7 mouse cellular contexts compared by ENCODE assay signal in the genomic region with DNA sequence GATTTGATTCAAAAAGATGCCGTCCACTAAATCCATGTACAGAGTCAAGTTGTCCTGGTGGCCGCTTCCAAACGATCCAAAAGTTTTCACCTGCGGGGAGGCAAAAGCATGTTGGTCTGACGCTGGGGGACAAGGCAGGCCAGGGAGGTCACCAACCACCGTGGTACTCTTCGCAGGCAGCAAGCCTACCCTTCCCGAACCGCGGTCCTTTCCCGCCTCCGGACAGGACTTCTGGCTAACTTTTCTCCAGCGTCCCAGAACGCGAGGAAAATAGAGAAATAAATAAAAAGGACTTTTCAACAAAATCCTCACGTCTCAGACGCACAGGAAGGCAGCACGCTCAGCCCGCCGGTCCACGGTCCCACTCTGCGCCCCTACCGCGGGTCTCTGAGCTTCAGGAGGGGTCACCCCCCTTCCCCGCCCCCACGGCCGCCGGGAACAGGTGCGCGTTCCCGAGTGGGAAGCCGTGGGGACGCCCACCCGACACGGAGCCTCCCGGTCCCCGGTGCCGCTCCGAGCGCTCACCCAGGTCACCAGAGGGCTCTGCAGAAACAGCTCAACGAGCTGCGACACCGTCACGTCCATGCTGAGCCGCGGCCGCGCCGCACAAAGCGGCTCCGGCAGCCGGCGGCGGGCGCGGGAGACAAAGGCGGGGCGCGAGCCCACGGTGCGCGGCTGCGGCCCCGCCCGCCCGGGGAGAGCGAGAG. TPM values are rescaled to one million over a fixed set of nuclear protein-coding genes. Genes with fewer than 3 reads are reported as not detected.
DNase-seq lines count a peak whose midpoint lies in the region; ATAC-seq and TF ChIP-seq lines count a peak whose summit lies in the region.

No protein-coding gene starts in this region.

- WGBS in lung, adult 2 months = under 1% methylated on average over 47 of the region's 67 CpGs
- WGBS in embryonic facial prominence, embryonic 11.5 days = under 1% methylated on average over 64 of the region's 67 CpGs
- WGBS in heart, embryonic 16.5 days = 1% methylated on average over 67 of the region's 67 CpGs
- WGBS in liver, embryonic 16.5 days (ENCODE audit: insufficient replicate concordance) = under 1% methylated on average over 57 of the region's 67 CpGs

- peak; percentile 46; the same call in 1 of the 2 replicates for TF ChIP-seq POLR2A in lung, adult 2 months (IDR thresholded peaks at IDR 0.05; ENCODE audit: borderline replicate concordance, extremely low read depth, low read depth, low read length)

- H3K4me3 ChIP-seq in lung, adult 2 months (replicated peaks; ENCODE audit: extremely low read depth, low read depth, low read length) = peak overlapping the region; percentile 72
- H3K4me3 ChIP-seq in embryonic facial prominence, embryonic 11.5 days (ENCODE audit: low read depth, low read length) = peak overlapping the region; percentile 58
- peak overlapping the region; percentile 84 for H3K4me3 ChIP-seq in heart, embryonic 16.5 days (ENCODE audit: low read length)
- peak overlapping the region; percentile 87 for H3K4me3 ChIP-seq in liver, embryonic 16.5 days (ENCODE audit: low read depth, low read length)

- H3K9me3 ChIP-seq in embryonic facial prominence, embryonic 11.5 days (replicated peaks; ENCODE audit: control insufficient read depth, low read length) = no peaks in the 10 kb centered on the region
- no peaks in the 10 kb centered on the region for H3K9me3 ChIP-seq in heart, embryonic 16.5 days (replicated peaks; ENCODE audit: control insufficient read depth, low read length)
- H3K9me3 ChIP-seq in liver, embryonic 16.5 days (replicated peaks; ENCODE audit: control insufficient read depth, low read length) = no peaks in the 10 kb centered on the region

- H3K27ac ChIP-seq in embryonic facial prominence, embryonic 11.5 days (replicated peaks; ENCODE audit: low read depth, low read length) = peak overlapping the region; percentile 70
- peak overlapping the region; percentile 75 for H3K27ac ChIP-seq in heart, embryonic 16.5 days (ENCODE audit: low read length)
- peak overlapping the region; percentile 93 for H3K27ac ChIP-seq in liver, embryonic 16.5 days (ENCODE audit: low read length)

- H3K9ac ChIP-seq in embryonic facial prominence, embryonic 11.5 days (replicated peaks; ENCODE audit: low read length) = peak overlapping the region; percentile 73
- peak overlapping the region; percentile 86 for H3K9ac ChIP-seq in heart, embryonic 16.5 days (ENCODE audit: low read length)
- H3K9ac ChIP-seq in liver, embryonic 16.5 days (ENCODE audit: low read depth, low read length) = peak overlapping the region; percentile 95

- H3K4me1 ChIP-seq in lung, adult 2 months (ENCODE audit: control insufficient read depth, insufficient read depth, low read length) = peaks cover 13% of the 10 kb centered on the region; the same call in 1 of the 2 replicates
- H3K4me1 ChIP-seq in embryonic facial prominence, embryonic 11.5 days (ENCODE audit: control insufficient read depth, insufficient read depth, low read length) = no peaks in the 10 kb centered on the region; the same call in 1 of the 2 replicates
- peaks cover 6% of the 10 kb centered on the region; the same call in 1 of the 2 replicates for H3K4me1 ChIP-seq in heart, embryonic 16.5 days (ENCODE audit: control insufficient read depth, insufficient read depth, low read length)
- H3K4me1 ChIP-seq in liver, embryonic 16.5 days (ENCODE audit: control insufficient read depth, low read depth, low read length) = peaks cover 44% of the 10 kb centered on the region

- intact Hi-C loops in left cerebral cortex, postnatal 10 days (cut with DNase I) = loop anchor here (2.0 to 5.0 kb wide), 2 partner anchors 41 to 76 kb away; no protein-coding TSS in a partner anchor

- no peaks in the 10 kb centered on the region for H3K36me3 ChIP-seq in embryonic facial prominence, embryonic 11.5 days (replicated peaks; ENCODE audit: control insufficient read depth, insufficient read depth, low read depth, low read length)
- no peaks in the 10 kb centered on the region for H3K36me3 ChIP-seq in heart, embryonic 16.5 days (ENCODE audit: control insufficient read depth, insufficient read depth)
- no peaks in the 10 kb centered on the region for H3K36me3 ChIP-seq in liver, embryonic 16.5 days (ENCODE audit: control insufficient read depth, insufficient read depth)

- TF ChIP-seq CTCF in lung, adult 2 months (IDR thresholded peaks at IDR 0.05; ENCODE audit: insufficient read depth, low read length) = no peak

- H3K27me3 ChIP-seq in embryonic facial prominence, embryonic 11.5 days (ENCODE audit: control insufficient read depth, insufficient read depth, low read length) = peaks cover 10% of the 10 kb centered on the region
- H3K27me3 ChIP-seq in heart, embryonic 16.5 days (ENCODE audit: control insufficient read depth, insufficient read depth, low read length) = peaks cover 27% of the 10 kb centered on the region
- H3K27me3 ChIP-seq in liver, embryonic 16.5 days (ENCODE audit: control insufficient read depth, insufficient read depth, low read depth, low read length) = no peaks in the 10 kb centered on the region

- H3K4me2 ChIP-seq in embryonic facial prominence, embryonic 11.5 days (ENCODE audit: low read depth, low read length) = peak overlapping the region; percentile 93
- H3K4me2 ChIP-seq in heart, embryonic 16.5 days (ENCODE audit: low read depth, low read length) = peak overlapping the region; percentile 99
- peak overlapping the region; percentile 99 for H3K4me2 ChIP-seq in liver, embryonic 16.5 days (ENCODE audit: low read depth, low read length)

- DNase-seq in lung, adult 2 months = no peak
- no peak for DNase-seq in lung, postnatal 10 days
- DNase-seq in embryonic facial prominence, embryonic 11.5 days (ENCODE audit: low spot score) = no peak
- peak; percentile 80 for DNase-seq in thymus, postnatal 14 days
- no peak for DNase-seq in left cerebral cortex, postnatal 10 days (ENCODE audit: extremely low spot score in 1 of 2, low spot score in 2 of 2)

- peak; percentile 29 for ATAC-seq in embryonic facial prominence, embryonic 11.5 days (replicated peaks; ENCODE audit: insufficient number of reproducible peaks, low FRiP score, low TSS enrichment, low read depth)
- ATAC-seq in heart, embryonic 16.5 days (replicated peaks; ENCODE audit: extremely low read depth, insufficient read depth, low FRiP score) = no peak; the same call in 1 of the 2 replicates
- no peak for ATAC-seq in liver, embryonic 16.5 days (ENCODE audit: low read depth)

RNA-seq across cellular contexts. Expression of gene Ccdc88c, which starts 0.5 kb away (rescaled TPM):
- polyA plus RNA-seq in lung, adult 2 months (2012; rRNA removed) = 19.2 and 19.7 TPM in 2 replicates
- polyA plus RNA-seq in embryonic facial prominence, embryonic 11.5 days (2014; fragmentation: Nextera tagmentation; extraction: Ambion mirVana) = 4.8 and 5.2 TPM in 2 replicates
- polyA plus RNA-seq in heart, embryonic 16.5 days (2015; fragmentation: Nextera tagmentation; extraction: Ambion mirVana) = 4.3 and 5.5 TPM in 2 replicates
- 5.9 and 6.1 TPM in 2 replicates for polyA plus RNA-seq in liver, embryonic 16.5 days (2015; fragmentation: Nextera tagmentation; extraction: Ambion mirVana)
- total RNA-seq in left cerebral cortex, postnatal 10 days (2021) = 10 to 100 TPM; 26.3 TPM

RNA-seq across cellular contexts. Expression of gene Ppp4r3a, which starts 55.1 kb away (rescaled TPM):
- polyA plus RNA-seq in lung, adult 2 months (2012; rRNA removed) = 10.4 and 12.4 TPM in 2 replicates
- 56.4 and 62.9 TPM in 2 replicates for polyA plus RNA-seq in embryonic facial prominence, embryonic 11.5 days (2014; fragmentation: Nextera tagmentation; extraction: Ambion mirVana)
- polyA plus RNA-seq in heart, embryonic 16.5 days (2015; fragmentation: Nextera tagmentation; extraction: Ambion mirVana) = 25.3 and 25.8 TPM in 2 replicates
- 14.8 and 15.0 TPM in 2 replicates for polyA plus RNA-seq in liver, embryonic 16.5 days (2015; fragmentation: Nextera tagmentation; extraction: Ambion mirVana)
- 10 to 100 TPM; 38.0 to 39.5 TPM for total RNA-seq in left cerebral cortex, postnatal 10 days (2021)
